Comparison of ENCODE assay signal across 19 mouse cellular contexts in the genomic region with DNA sequence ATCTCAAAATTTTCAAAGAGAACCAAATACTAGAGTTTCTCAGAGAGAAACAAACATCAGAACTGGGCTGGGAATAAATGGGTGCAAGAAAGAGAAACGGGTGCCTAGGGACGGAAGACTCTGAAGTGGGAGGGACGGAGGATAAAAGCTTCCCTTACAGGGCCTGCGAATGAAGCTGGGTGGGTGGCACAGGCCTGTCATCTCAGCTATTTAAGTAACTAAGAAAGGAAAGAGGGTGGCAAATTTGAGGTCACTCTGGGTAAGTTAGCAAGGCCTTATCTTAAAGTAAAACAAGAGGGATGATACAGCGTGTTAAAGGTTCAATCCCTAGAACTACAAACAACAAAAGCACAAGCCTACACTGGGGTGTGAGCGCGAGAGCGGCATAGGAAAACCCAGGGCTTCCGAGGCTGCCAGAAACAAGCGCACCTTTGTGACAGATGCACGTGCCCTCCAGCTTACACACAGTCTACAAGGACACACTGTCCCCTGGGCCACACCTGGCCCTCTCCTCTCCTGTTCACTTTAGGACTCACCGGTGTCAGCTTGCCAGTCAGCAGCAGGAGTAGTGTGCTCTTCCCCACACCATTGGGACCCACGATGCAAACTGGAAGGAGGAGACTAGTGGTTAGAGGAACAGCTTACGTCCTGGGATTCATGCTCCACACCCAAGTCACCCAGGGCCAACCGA.
"Had no signal": no experiment of that assay in that cellular context is flagged by ENCODE, and none has a peak within 500 bp of the region (broad histone marks: within the 10 kb centered on the region; RNA-seq: fewer than 3 reads in every experiment).

No protein-coding gene starts in this region.

- ATAC-seq: lung, postnatal 0 days; midbrain, embryonic 13.5 days; midbrain, embryonic 15.5 days had no signal

- H3K9me3 ChIP-seq: lung, embryonic 15.5 days; megakaryocyte, embryonic 14.5 days; midbrain, embryonic 13.5 days; midbrain, embryonic 15.5 days; neural tube, embryonic 12.5 days had no signal

- H3K27ac ChIP-seq: lung, embryonic 15.5 days; macrophage; midbrain, embryonic 13.5 days; midbrain, embryonic 15.5 days; neural tube, embryonic 12.5 days had no signal

- H3K4me2 ChIP-seq: lung, embryonic 15.5 days; midbrain, embryonic 11.5 days; midbrain, embryonic 13.5 days; midbrain, embryonic 15.5 days; neural tube, embryonic 12.5 days had no signal

- H3K27me3 ChIP-seq: lung, embryonic 15.5 days; megakaryocyte, embryonic 14.5 days; midbrain, embryonic 13.5 days; midbrain, embryonic 15.5 days; neural tube, embryonic 12.5 days had no signal

- H3K9ac ChIP-seq: lung, embryonic 15.5 days; midbrain, embryonic 13.5 days; midbrain, embryonic 15.5 days; neural tube, embryonic 12.5 days had no signal

- H3K4me3 ChIP-seq: lung, embryonic 15.5 days; megakaryocyte, embryonic 14.5 days; midbrain, embryonic 13.5 days; midbrain, embryonic 15.5 days; neural tube, embryonic 12.5 days had no signal

- H3K4me1 ChIP-seq: lung, embryonic 15.5 days; midbrain, embryonic 13.5 days; midbrain, embryonic 15.5 days; neural tube, embryonic 12.5 days had no signal

- DNase-seq: lung, adult 2 months; lung, postnatal 14 days; lung, postnatal 36 days; retina, postnatal 1 day; right cerebral cortex, adult 18-20 months; right cerebral cortex, postnatal 25 days; right cerebral cortex, postnatal 4 days; spleen, adult 18-20 months; thymus, adult 18-20 months; thymus, postnatal 14 days; thymus, postnatal 36 days had no signal
